Mouse (Mus musculus) central nervous system, embryonic 14 days (tissue): ENCODE results near the gene Mettl15. TPM values are rescaled to one million over a fixed set of nuclear protein-coding genes. Genes with fewer than 3 reads are reported as not detected.

Experiments
- polyA plus RNA-seq: library from polyadenylated mRNA; depleted of rRNA; stranded (reverse); fragments of >200 nt; gene quantifications from 2 replicates; pipeline ENCODE4 v1.2.3, GENCODE M21; 2012; rRNA removed

Mettl15 gene
- 6.5 and 7.9 TPM in 2 replicates for polyA plus RNA-seq

DNA sequence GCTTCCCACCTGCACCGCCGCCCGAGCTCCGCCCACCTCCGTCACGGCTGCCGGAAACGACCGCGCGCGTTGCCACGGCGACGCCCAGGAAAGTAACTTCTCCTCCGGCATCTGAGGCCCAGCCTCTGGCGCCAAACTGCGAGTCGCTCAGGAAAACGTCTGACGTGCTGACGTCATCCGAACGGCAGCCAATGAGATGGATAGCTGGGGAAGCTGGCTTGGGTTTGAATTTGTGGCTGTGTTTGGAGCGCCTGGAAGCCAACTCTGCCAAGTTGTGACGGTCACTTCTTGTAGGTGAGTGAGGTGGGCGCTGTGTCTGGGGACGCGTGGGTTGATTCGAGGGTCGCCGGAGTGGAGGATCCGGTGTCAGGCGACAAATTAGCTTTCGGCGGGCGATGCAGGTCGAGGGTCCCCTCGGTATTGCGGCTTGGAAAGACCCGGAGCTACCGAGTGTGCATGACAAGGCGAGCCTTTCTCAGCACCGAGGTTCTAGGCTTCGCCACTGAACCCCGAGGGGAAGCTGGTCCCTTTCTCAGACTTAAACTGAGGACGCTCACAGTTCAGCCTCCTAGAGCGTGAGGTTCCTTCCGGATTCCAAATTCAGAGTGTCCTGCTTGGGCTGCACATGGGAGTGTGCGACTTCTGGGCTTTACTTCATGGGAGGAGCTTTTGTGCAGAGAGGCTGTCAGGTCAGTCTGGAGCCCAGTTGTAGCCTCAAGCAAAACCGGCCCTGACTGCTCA lies at the start of gene Mettl15, which contains the start of gene Kif18a:
Gene Mettl15, minus strand, starts transcription at position 149 of the 741 bp plus-strand sequence.
Gene Kif18a, plus strand, starts transcription at position 139 of the 741 bp plus-strand sequence.

Other genes starting within 250 kb of the Mettl15 start
- gene Kif18a, start within 50 bp of the Mettl15 start, polyA plus RNA-seq, result 6.7 and 9.8 TPM in 2 replicates